Mouse (Mus musculus) myocyte (in vitro differentiated cells): ENCODE measurements around the gene Spsb1. TPM values are rescaled to one million over a fixed set of nuclear protein-coding genes. Genes with fewer than 3 reads are reported as not detected.

ENCODE experiments used
- H3K27me3 ChIP-seq: one replicate; pipeline ENCODE4 v1.6.1; 2011; ENCODE audit not compliant: control insufficient read depth, insufficient read depth, insufficient read length
- H3K36me3 ChIP-seq: one replicate; pipeline ENCODE4 v1.6.1; 2011; ENCODE audit not compliant: control insufficient read depth, insufficient read depth
- H3K4me2 ChIP-seq: one replicate; pipeline ENCODE4 v1.6.1; 2011; ENCODE audit warnings: low read depth, control low read depth
- H3K4me3 ChIP-seq: one replicate; pipeline ENCODE4 v1.5.1; 2011; ENCODE audit warnings: mild to moderate bottlenecking, control low read depth, moderate library complexity
- H3K79me2 ChIP-seq: one replicate; pipeline ENCODE4 v1.6.1; 2011; ENCODE audit not compliant: control insufficient read depth, insufficient read depth
- H3ac ChIP-seq: one replicate; pipeline ENCODE4 v1.6.1; 2011; ENCODE audit not compliant: control insufficient read depth, insufficient read length
- CEBPB ChIP-seq: IDR thresholded peaks from 2 replicates; pipeline ENCODE4 v1.6.1; 2011; ENCODE audit warnings: mild to moderate bottlenecking, moderate library complexity; ENCODE audit not compliant: poor library complexity, insufficient read depth, severe bottlenecking
- E2F4 ChIP-seq: IDR thresholded peaks from one replicate; pipeline ENCODE4 v1.6.1; 2011; ENCODE audit warnings: mild to moderate bottlenecking, control low read depth, moderate library complexity; ENCODE audit not compliant: insufficient read depth
- MAX ChIP-seq: IDR thresholded peaks from one replicate; pipeline ENCODE4 v1.6.1; 2011; ENCODE audit warnings: low read depth, mild to moderate bottlenecking, control low read depth
- MYOD1 ChIP-seq, 3 experiments: IDR thresholded peaks; one replicate each; pipeline ENCODE4 v1.6.1; 2011; ENCODE audit warnings: control low read depth in 2 of 3, low read depth in 2 of 3, mild to moderate bottlenecking in 2 of 3, moderate library complexity in 1 of 3; ENCODE audit not compliant: insufficient read length in 2 of 3, control insufficient read depth in 1 of 3
- MYOG ChIP-seq, 3 experiments: IDR thresholded peaks; one replicate each; pipeline ENCODE4 v1.6.1; 2011; ENCODE audit warnings: control low read depth in 2 of 3, low read depth in 2 of 3, mild to moderate bottlenecking in 2 of 3; ENCODE audit not compliant: insufficient read length in 2 of 3, control insufficient read depth in 1 of 3, insufficient read depth in 1 of 3
- POLR2A ChIP-seq: IDR thresholded peaks from one replicate; pipeline ENCODE4 v1.6.1; 2011; ENCODE audit warnings: low read depth, mild to moderate bottlenecking, control low read depth, moderate library complexity; ENCODE audit not compliant: insufficient read length
- POLR2AphosphoS2 ChIP-seq: IDR thresholded peaks from one replicate; pipeline ENCODE4 v1.6.1; 2011; ENCODE audit warnings: low read depth, control low read depth; ENCODE audit not compliant: insufficient read length
- REST ChIP-seq: IDR thresholded peaks from one replicate; pipeline ENCODE4 v1.6.1; 2011; ENCODE audit warnings: mild to moderate bottlenecking, control low read depth, moderate library complexity; ENCODE audit not compliant: insufficient read depth, insufficient read length
- SRF ChIP-seq: IDR thresholded peaks from one replicate; pipeline ENCODE4 v1.6.1; 2011; ENCODE audit warnings: low read depth; ENCODE audit not compliant: control insufficient read depth, insufficient read length
- TCF12 ChIP-seq: IDR thresholded peaks from one replicate; pipeline ENCODE4 v1.6.1; 2011; ENCODE audit warnings: mild to moderate bottlenecking, control low read depth; ENCODE audit not compliant: poor library complexity, insufficient read depth, severe bottlenecking
- TCF3 ChIP-seq: IDR thresholded peaks from one replicate; pipeline ENCODE4 v1.6.1; 2011; ENCODE audit warnings: low read depth, control low read depth; ENCODE audit not compliant: insufficient read length
- USF1 ChIP-seq: IDR thresholded peaks from one replicate; pipeline ENCODE4 v1.6.1; 2011; ENCODE audit warnings: low read depth, mild to moderate bottlenecking, control low read depth, moderate library complexity
- polyA plus RNA-seq: library from polyadenylated mRNA; unstranded; fragments of >200 nt; fragmentation: generic; extraction: Trizol; gene quantifications from one replicate; pipeline ENCODE4 v1.2.1, GENCODE M21; 2012; ENCODE audit warnings: missing spikeins

Spsb1 gene
- polyA plus RNA-seq, 1 experiment, result 22.6 TPM

GRCm38 (mm10) chr4:149891172-149891960, 63.5 kb downstream of the Spsb1 start:
- H3K4me2 ChIP-seq, result peak overlapping the region; percentile 54
- H3ac ChIP-seq, result no peak overlapping the region

GRCm38 (mm10) chr4:149890551-149890950, 64.3 kb downstream of the Spsb1 start:
- Histone ChIP-seq H3K4me2 (peak overlapping the region; percentile 54), H3K79me2 (no peaks in the 10 kb centered on the region), H3ac (no peak overlapping the region), H3K4me3 (no peak overlapping the region), H3K27me3 (no peaks in the 10 kb centered on the region), H3K36me3 (no peaks in the 10 kb centered on the region)
- peak; percentile 5 for TF ChIP-seq TCF12
- TF ChIP-seq SRF, result no peak
- no peak for TF ChIP-seq POLR2A
- TF ChIP-seq MYOG (IDR thresholded peaks at IDR 0.05; ENCODE audit: control insufficient read depth in 1 of 3, insufficient read depth in 1 of 3, insufficient read length in 2 of 3, low read depth in 2 of 3), result peak in 2 of 3 experiments; percentile 27
- no peak for TF ChIP-seq MAX
- no peak for TF ChIP-seq E2F4
- TF ChIP-seq MYOD1 (IDR thresholded peaks at IDR 0.05; ENCODE audit: control insufficient read depth in 1 of 3, insufficient read length in 2 of 3, low read depth in 2 of 3), result peak in 2 of 3 experiments; percentile 61 to 73
- TF ChIP-seq POLR2AphosphoS2, result no peak
- TF ChIP-seq TCF3, result no peak
- TF ChIP-seq USF1, result no peak
- no peak for TF ChIP-seq REST
- no peak for TF ChIP-seq CEBPB

More at GRCm38 (mm10) chr4:149891172-149891960, 63.5 kb downstream of the Spsb1 start:
- H3K4me3 ChIP-seq, result no peak overlapping the region
- H3K79me2 ChIP-seq, result no peaks in the 10 kb centered on the region
- no peaks in the 10 kb centered on the region for H3K36me3 ChIP-seq
- H3K27me3 ChIP-seq, result no peaks in the 10 kb centered on the region
- no peak for TF ChIP-seq TCF3
- TF ChIP-seq CEBPB, result no peak

- no peak overlapping the region for H3ac ChIP-seq
- no peaks in the 10 kb centered on the region for H3K36me3 ChIP-seq
- no peaks in the 10 kb centered on the region for H3K79me2 ChIP-seq
- peak overlapping the region; percentile 54 for H3K4me2 ChIP-seq
- H3K27me3 ChIP-seq, result no peaks in the 10 kb centered on the region
- H3K4me3 ChIP-seq, result no peak overlapping the region
- no peak for TF ChIP-seq MAX
- TF ChIP-seq USF1, result no peak
- TF ChIP-seq E2F4, result no peak
- no peak for TF ChIP-seq MYOG (IDR thresholded peaks at IDR 0.05; ENCODE audit: control insufficient read depth in 1 of 3, insufficient read depth in 1 of 3, insufficient read length in 2 of 3, low read depth in 2 of 3)
- no peak for TF ChIP-seq CEBPB
- no peak for TF ChIP-seq MYOD1 (IDR thresholded peaks at IDR 0.05; ENCODE audit: control insufficient read depth in 1 of 3, insufficient read length in 2 of 3, low read depth in 2 of 3)
- TF ChIP-seq TCF3, result no peak
- TF ChIP-seq TCF12, result no peak
- TF ChIP-seq POLR2A, result no peak
- TF ChIP-seq REST, result no peak
- TF ChIP-seq SRF, result no peak
- TF ChIP-seq POLR2AphosphoS2, result no peak
These were observed 65.0 kb downstream of the Spsb1 start for GRCm38 (mm10) chr4:149889851-149890250.

GRCm38 (mm10) chr4:149888736-149889470, 65.9 kb downstream of the Spsb1 start:
- H3K27me3 ChIP-seq, result no peaks in the 10 kb centered on the region
- TF ChIP-seq TCF3, result no peak
- no peak for TF ChIP-seq CEBPB
- no peak for TF ChIP-seq TCF12
- no peak for TF ChIP-seq USF1
- no peak for TF ChIP-seq SRF
- TF ChIP-seq MAX, result no peak
- TF ChIP-seq POLR2AphosphoS2, result no peak
- TF ChIP-seq REST, result no peak
- TF ChIP-seq MYOD1 (IDR thresholded peaks at IDR 0.05; ENCODE audit: control insufficient read depth in 1 of 3, insufficient read length in 2 of 3, low read depth in 2 of 3), result no peak
- TF ChIP-seq E2F4, result no peak
- TF ChIP-seq MYOG (IDR thresholded peaks at IDR 0.05; ENCODE audit: control insufficient read depth in 1 of 3, insufficient read depth in 1 of 3, insufficient read length in 2 of 3, low read depth in 2 of 3), result no peak
- TF ChIP-seq POLR2A, result no peak
- H3K4me2 ChIP-seq, result no peak overlapping the region
- no peak overlapping the region for H3ac ChIP-seq
- H3K79me2 ChIP-seq, result no peaks in the 10 kb centered on the region
- H3K36me3 ChIP-seq, result no peaks in the 10 kb centered on the region
- no peak overlapping the region for H3K4me3 ChIP-seq
